Mouse (Mus musculus) naive thymus-derived CD4-positive, alpha-beta T cell, adult 2 months (primary cell): ENCODE measurements around the gene Rergl.

ENCODE experiments used
- DNase-seq: peaks from one replicate; pipeline ENCODE4 v3.0.0-alpha.2; 2011; ENCODE audit warnings: low read depth

Gene Rergl

GRCm38 (mm10) chr6:139501876-139502275, at the start of gene Rergl:
Gene Rergl, minus strand, starts transcription at chr6:139501976.
- no peak for DNase-seq

GRCm38 (mm10) chr6:139538469-139538868, 36.7 kb upstream of the Rergl start:
- DNase-seq: no peak

- no peak for DNase-seq
Observed at GRCm38 (mm10) chr6:139525406-139525805, 23.6 kb upstream of the Rergl start.

- no peak for DNase-seq
Observed at GRCm38 (mm10) chr6:139524288-139524687, 22.5 kb upstream of the Rergl start.

GRCm38 (mm10) chr6:139514938-139515510, 13.2 kb upstream of the Rergl start:
- no peak for DNase-seq

- DNase-seq: no peak
Observed at GRCm38 (mm10) chr6:139479730-139480129, 22.0 kb downstream of the Rergl start.

GRCm38 (mm10) chr6:139464980-139465379, 36.8 kb downstream of the Rergl start:
- DNase-seq: no peak

GRCm38 (mm10) chr6:139464292-139464691, 37.5 kb downstream of the Rergl start:
- DNase-seq: no peak

GRCm38 (mm10) chr6:139461094-139461493, 40.7 kb downstream of the Rergl start:
- no peak for DNase-seq

GRCm38 (mm10) chr6:139460470-139460869, 41.3 kb downstream of the Rergl start:
- DNase-seq: no peak

- DNase-seq: no peak
Observed at GRCm38 (mm10) chr6:139443999-139444398, 57.8 kb downstream of the Rergl start.
